Mouse (Mus musculus) forebrain, postnatal 0 days (tissue): ENCODE results near the gene Prph2. TPM values are rescaled to one million over a fixed set of nuclear protein-coding genes. Genes with fewer than 3 reads are reported as not detected.

ENCODE experiments used
- ATAC-seq: fragments of 200-750 bp; cut with Nextera tagmentation; 2 replicates; pipeline ENCODE4 v1.8.0; 2017; ENCODE audit warnings: mild to moderate bottlenecking, moderate library complexity
- DNase-seq: peaks from one replicate; pipeline ENCODE4 v3.0.0-alpha.2; 2015
- H3K27ac ChIP-seq: fragments of 300-500 bp; sonication (generic); 2 replicates; pipeline ENCODE4 v1.5.1; 2014; ENCODE audit warnings: low read depth, mild to moderate bottlenecking, antibody characterized with exemption, low read length, moderate library complexity, mixed read lengths
- H3K27me3 ChIP-seq: fragments of 300-500 bp; sonication (generic); 2 replicates; pipeline ENCODE4 v1.6.1; 2014; ENCODE audit warnings: mild to moderate bottlenecking, low read length, mixed read lengths; ENCODE audit not compliant: insufficient read depth
- H3K36me3 ChIP-seq: fragments of 300-500 bp; sonication (generic); 2 replicates; pipeline ENCODE4 v1.6.1; 2014; ENCODE audit warnings: mild to moderate bottlenecking, moderate library complexity; ENCODE audit not compliant: insufficient read depth
- H3K4me1 ChIP-seq: fragments of 300-500 bp; sonication (generic); 2 replicates; pipeline ENCODE4 v1.6.1; 2014; ENCODE audit warnings: antibody characterized with exemption; ENCODE audit not compliant: insufficient read depth
- H3K4me2 ChIP-seq: fragments of 300-500 bp; sonication (generic); 2 replicates; pipeline ENCODE4 v1.6.1; 2014; ENCODE audit warnings: low read depth, mild to moderate bottlenecking, moderate library complexity
- H3K4me3 ChIP-seq: fragments of 300-500 bp; sonication (generic); 2 replicates; pipeline ENCODE4 v1.5.1; 2014; ENCODE audit warnings: low read depth, low read length, mixed read lengths
- H3K9ac ChIP-seq: fragments of 300-500 bp; sonication (generic); 2 replicates; pipeline ENCODE4 v1.6.1; 2014; ENCODE audit warnings: mild to moderate bottlenecking
- H3K9me3 ChIP-seq: fragments of 300-500 bp; sonication (generic); 2 replicates; pipeline ENCODE4 v1.6.1; 2016; ENCODE audit warnings: low read length
- CTCF ChIP-seq: sonication (generic); IDR thresholded peaks from 2 replicates; pipeline ENCODE4 v1.5.1; 2016; ENCODE audit warnings: antibody characterized with exemption, control low read depth, low read depth
- WGBS: fragments of 180-500 bp; shearing (Covaris S2); extraction: QIAGEN DNeasy Blood & Tissue Kit; methylation state at CpG from one replicate; pipeline ENCODE4 v1.1.7; 2014; 5-methylcytosine and 5-hydroxymethylcytosine counted together
- polyA plus RNA-seq: library from polyadenylated mRNA; unstranded; fragments of >200 nt; fragmentation: Nextera tagmentation; extraction: Ambion mirVana; gene quantifications from 2 replicates; pipeline ENCODE4 v1.2.1, GENCODE M21; 2015
- total RNA-seq: library from RNA; depleted of rRNA; stranded (reverse); fragments of >200 nt; gene quantifications from 2 replicates; pipeline ENCODE4 v1.2.3, GENCODE M21; 2014

Gene Prph2
- total and polyA plus RNA-seq, 2 experiments from 2014 or later: 0.14 TPM; not detected in 1

DNA sequence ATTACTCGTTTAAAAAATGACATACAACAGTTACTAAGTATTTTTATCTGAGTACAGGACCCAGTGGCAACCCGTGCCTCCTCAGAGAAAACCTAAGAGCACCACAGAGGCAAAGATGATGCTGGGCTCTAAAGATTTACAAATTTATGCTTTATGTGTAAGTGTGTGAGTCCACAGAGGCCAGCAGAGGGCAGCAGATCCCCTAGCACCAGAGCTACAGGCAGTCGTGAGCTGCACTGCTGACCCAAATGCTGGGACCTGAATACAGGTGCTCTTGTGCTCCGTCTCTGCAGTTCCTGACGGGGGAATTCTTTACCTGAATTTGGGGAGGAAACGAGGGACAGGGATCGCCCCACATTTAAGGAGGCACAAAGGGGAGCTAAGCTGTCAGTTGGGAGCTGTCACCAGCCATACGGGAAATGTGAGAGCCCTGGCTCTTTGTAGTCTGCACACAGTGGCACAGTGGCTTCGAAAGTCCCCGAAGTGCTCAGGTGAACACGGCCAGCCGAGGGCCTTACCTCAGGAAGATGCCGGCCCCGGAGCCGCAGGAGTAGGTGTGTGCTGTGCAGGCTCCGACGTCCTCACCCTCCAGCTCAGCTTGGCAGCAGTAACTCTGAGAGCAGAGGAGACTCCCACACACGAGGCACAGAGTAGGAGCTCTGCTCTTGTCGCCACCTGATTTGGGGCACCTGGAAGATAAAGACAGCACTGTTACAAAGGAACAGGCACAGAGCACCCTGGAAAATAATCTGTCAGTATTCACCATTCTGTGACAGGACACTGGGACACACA is 23.5 kb downstream of the Prph2 start:
- H3K4me2 ChIP-seq: no peak overlapping the region
- H3K9me3 ChIP-seq: no peaks in the 10 kb centered on the region
- no peaks in the 10 kb centered on the region for H3K4me1 ChIP-seq
- no peak overlapping the region for H3K27ac ChIP-seq
- no peaks in the 10 kb centered on the region for H3K27me3 ChIP-seq
- TF ChIP-seq CTCF: peak; percentile 80
- WGBS: 80% methylated on average over 19 of the region's 19 CpGs
- ATAC-seq (peak; percentile 78), DNase-seq (peak; percentile 74)
- H3K9ac ChIP-seq: no peak overlapping the region
- peaks cover 89% of the 10 kb centered on the region for H3K36me3 ChIP-seq
- H3K4me3 ChIP-seq: no peak overlapping the region

DNA sequence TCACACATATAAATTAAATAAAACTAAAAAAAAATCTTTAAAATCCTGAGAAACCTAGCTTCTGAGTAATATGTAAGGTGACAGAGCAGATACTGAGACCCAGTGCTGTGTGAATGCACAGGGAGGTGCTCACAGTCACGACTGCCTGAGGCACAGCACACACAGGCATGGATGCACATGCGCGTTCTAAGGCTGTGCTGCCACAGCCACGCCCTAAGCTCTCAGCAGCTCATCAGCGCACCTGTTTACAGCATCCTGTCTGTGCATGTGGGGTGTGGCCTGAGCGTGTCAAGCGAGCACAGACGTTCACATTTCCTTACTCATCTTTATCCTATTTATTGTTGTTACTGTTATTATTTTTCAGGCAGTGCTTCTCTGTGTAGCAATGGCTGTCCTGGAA is 30.2 kb downstream of the Prph2 start:
- Histone ChIP-seq H3K9ac (no peak overlapping the region), H3K36me3 (peaks cover 97% of the 10 kb centered on the region), H3K4me2 (no peak overlapping the region), H3K27ac (no peak overlapping the region), H3K4me3 (no peak overlapping the region), H3K4me1 (no peaks in the 10 kb centered on the region), H3K9me3 (no peaks in the 10 kb centered on the region), H3K27me3 (no peaks in the 10 kb centered on the region)
- no peak for ATAC-seq
- TF ChIP-seq CTCF: no peak
- no peak for DNase-seq
- 95% methylated on average over 8 of the region's 8 CpGs for whole genome bisulfite sequencing

DNA sequence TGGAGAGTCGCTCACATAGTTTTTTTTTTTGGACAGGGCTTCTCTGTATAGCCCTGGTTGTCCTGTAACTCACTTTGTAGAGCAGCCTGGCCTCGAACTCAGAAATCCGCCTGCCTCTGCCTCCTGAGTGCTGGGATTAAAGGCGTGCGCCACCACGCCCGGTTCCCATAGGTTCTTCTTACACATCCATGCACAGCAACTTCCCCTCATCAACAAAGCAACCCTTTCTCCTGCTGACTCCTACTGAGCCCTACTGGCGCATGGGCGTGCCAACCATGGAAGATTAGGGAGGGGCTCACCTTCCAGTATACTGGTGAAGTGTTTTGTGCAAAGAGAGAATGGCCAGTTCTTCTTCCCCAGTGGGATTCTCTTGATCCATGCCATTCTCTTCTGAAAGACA is 32.2 kb downstream of the Prph2 start:
- no peaks in the 10 kb centered on the region for H3K4me1 ChIP-seq
- no peak for DNase-seq
- H3K9ac ChIP-seq: no peak overlapping the region
- no peak overlapping the region for H3K4me3 ChIP-seq
- H3K36me3 ChIP-seq: peaks cover 93% of the 10 kb centered on the region
- no peak overlapping the region for H3K4me2 ChIP-seq
- H3K27ac ChIP-seq: no peak overlapping the region
- no peak for TF ChIP-seq CTCF
- whole genome bisulfite sequencing: 98% methylated on average over 9 of the region's 9 CpGs
- H3K27me3 ChIP-seq: no peaks in the 10 kb centered on the region
- no peak for ATAC-seq
- H3K9me3 ChIP-seq: no peaks in the 10 kb centered on the region

DNA sequence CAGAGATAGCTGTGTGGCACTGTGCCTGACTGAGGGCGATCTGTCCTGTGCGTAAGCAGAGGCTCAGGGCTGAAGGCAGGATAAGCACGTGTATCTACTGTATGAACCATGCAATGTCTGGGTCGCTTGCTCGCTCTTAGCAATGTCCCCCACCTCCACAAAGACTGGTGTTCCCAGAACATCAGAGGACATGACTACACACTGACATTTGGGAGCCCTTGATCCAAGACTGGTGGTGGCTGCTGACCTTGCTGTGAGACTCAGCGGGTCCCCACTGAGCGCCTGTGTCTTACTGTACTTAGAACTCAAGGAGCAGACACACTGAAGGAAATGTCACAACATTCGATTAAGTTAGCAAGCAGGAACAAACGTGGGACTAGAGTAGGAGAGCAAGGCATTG is 36.0 kb downstream of the Prph2 start:
- DNase-seq: no peak
- no peak overlapping the region for H3K27ac ChIP-seq
- H3K9ac ChIP-seq: no peak overlapping the region
- no peak for TF ChIP-seq CTCF
- H3K9me3 ChIP-seq: no peaks in the 10 kb centered on the region
- peaks cover 78% of the 10 kb centered on the region for H3K36me3 ChIP-seq
- no peaks in the 10 kb centered on the region for H3K4me1 ChIP-seq
- H3K27me3 ChIP-seq: no peaks in the 10 kb centered on the region
- 91% methylated on average over 9 of the region's 9 CpGs for WGBS
- H3K4me3 ChIP-seq: no peak overlapping the region
- no peak overlapping the region for H3K4me2 ChIP-seq
- no peak for ATAC-seq

DNA sequence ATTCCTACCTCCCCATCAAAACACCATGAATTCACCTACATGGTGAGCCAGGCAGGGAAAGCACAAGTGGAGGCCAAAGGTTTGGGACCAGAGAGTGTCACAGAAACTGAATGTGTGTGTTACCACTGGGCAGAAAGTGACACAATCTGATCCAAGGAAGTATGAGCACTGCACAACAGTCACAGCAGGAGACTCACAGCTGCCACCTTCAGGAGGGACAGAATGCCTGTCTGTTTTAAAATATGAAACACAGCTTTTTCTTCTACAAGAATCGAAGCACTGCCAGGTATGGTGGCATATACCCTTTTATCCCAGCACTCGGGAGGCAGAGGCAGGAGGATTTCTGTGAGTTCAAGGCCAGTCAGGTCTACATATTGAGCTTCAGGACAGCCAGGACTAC is 47.8 kb downstream of the Prph2 start:
- ATAC-seq (no peak), DNase-seq (no peak)
- Histone ChIP-seq H3K27ac (no peak overlapping the region), H3K4me1 (no peaks in the 10 kb centered on the region), H3K4me3 (no peak overlapping the region), H3K4me2 (no peak overlapping the region), H3K9me3 (no peaks in the 10 kb centered on the region), H3K27me3 (no peaks in the 10 kb centered on the region), H3K36me3 (peaks cover 89% of the 10 kb centered on the region), H3K9ac (no peak overlapping the region)
- peak; percentile 35; the same call in 1 of the 2 replicates for TF ChIP-seq CTCF
- WGBS: 91% methylated on average over 2 of the region's 2 CpGs

DNA sequence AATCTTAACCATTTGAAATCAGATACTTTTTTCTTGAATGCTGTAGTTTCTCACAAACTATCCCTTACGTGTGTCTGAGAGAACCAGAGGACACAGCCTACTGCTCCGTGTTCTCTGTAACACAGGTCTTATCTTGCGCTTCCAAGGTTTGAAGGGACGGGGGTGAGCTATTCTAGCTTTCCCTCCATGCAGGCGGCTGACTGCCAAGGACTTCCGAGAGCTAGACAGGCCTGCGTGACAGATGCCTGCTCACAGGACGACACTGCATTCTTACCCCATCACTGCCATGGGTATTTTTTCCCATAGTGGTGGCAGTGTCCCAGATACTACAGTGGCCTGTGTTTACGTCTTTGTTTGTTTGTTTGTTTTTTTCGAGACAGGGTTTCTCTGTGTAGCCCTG is 50.0 kb downstream of the Prph2 start:
- peaks cover 95% of the 10 kb centered on the region for H3K36me3 ChIP-seq
- DNase-seq (no peak), ATAC-seq (no peak)
- H3K27ac ChIP-seq: no peak overlapping the region
- TF ChIP-seq CTCF: no peak
- WGBS: 92% methylated on average over 10 of the region's 10 CpGs
- H3K9ac ChIP-seq: no peak overlapping the region
- H3K4me1 ChIP-seq: no peaks in the 10 kb centered on the region
- H3K4me2 ChIP-seq: no peak overlapping the region
- no peak overlapping the region for H3K4me3 ChIP-seq
- no peaks in the 10 kb centered on the region for H3K27me3 ChIP-seq
- H3K9me3 ChIP-seq: no peaks in the 10 kb centered on the region

DNA sequence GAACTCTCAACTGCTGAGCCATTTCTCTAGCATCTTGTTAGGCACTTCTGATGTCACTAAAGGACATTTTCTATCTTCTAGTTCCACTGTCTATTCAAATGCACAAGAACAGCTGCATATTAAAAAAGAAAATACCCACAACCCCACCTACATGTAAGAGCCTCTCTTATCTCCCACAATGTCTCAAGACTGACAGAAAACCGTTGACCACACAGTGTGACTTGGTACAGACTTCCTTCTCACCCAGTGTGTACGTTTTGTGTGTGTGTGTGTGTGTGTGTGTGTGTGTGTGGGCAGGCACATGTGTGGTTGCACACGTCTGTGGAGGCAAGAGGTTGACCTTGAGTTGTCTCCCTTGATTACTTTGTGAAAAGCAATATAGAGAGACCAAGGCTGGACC is 51.9 kb downstream of the Prph2 start:
- Histone ChIP-seq H3K9ac (no peak overlapping the region), H3K9me3 (no peaks in the 10 kb centered on the region), H3K27me3 (no peaks in the 10 kb centered on the region), H3K27ac (no peak overlapping the region), H3K4me3 (no peak overlapping the region), H3K4me1 (no peaks in the 10 kb centered on the region), H3K4me2 (no peak overlapping the region), H3K36me3 (peaks cover 94% of the 10 kb centered on the region)
- DNase-seq (no peak), ATAC-seq (no peak)
- 85% methylated on average over 3 of the region's 3 CpGs for WGBS
- no peak for TF ChIP-seq CTCF
